Mouse (Mus musculus) megakaryocyte, embryonic 14.5 days (primary cell): ENCODE measurements around the gene Fads1.

Experiments used
- FLI1 ChIP-seq: IDR thresholded peaks from 2 replicates; pipeline ENCODE4 v1.6.1; 2012; ENCODE audit warnings: low read length, inconsistent platforms, mixed read lengths
- GATA1 ChIP-seq: IDR thresholded peaks from 3 replicates; pipeline ENCODE4 v1.6.1; 2012; ENCODE audit warnings: mixed read lengths, low read length, inconsistent platforms, borderline replicate concordance

GRCm38 (mm10) chr19:10239975-10240653 is 57.4 kb downstream of the Fads1 start:
- no peak for TF ChIP-seq GATA1
- no peak for TF ChIP-seq FLI1
